Mouse (Mus musculus): Measurements from ENCODE around the gene Sdf2. TPM values are rescaled to one million over a fixed set of nuclear protein-coding genes. Genes with fewer than 3 reads are reported as not detected.
A peak's percentile ranks its signal among the peaks of the same experiment; 100 is the strongest.
"Not testable (repeated sequence)": the region's sequence is repeated elsewhere in the genome, so short reads cannot be mapped to it uniquely, and the experiment has no call there.

Sdf2 gene
- polyA plus RNA-seq, 1 experiment from 2014 or later = 89.2 TPM

DNA sequence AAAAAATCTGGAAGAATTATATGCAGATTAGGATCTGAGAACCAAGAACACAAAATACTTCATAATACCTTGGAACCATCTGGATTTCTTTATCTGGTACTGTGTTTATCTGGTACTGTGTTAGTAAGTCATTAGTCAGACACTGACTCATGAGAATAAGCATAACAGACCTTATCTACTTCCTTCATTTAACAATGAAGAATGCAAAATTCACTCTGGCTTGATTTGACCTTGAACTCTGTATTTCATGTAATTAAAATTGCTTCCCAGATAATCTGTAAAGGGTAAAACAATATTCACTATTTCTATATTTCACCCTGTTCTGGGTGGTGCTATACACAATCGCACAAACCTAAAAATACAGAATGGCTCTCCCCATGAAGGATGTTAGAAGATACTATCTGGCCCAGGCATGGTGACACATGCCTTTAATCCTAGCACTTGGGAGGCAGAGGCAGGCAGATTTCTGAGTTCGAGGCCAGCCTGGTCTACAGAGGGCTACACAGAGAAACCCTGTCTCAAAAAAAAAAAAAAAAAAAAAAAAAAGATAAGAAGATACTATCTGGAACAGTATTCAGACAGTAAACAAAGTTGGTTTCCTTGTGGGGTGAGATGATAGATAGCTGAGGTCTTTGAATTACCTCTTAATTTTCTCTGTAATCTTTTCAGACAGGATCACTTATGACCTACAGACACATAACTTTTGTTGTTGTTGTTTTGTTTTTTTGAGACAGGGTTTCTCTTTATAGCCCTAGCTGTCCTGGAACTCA is 15.1 kb downstream of the Sdf2 start:
- peak overlapping the region; percentile 46 for H3K4me2 ChIP-seq (ENCODE audit: low read depth, low read length)
- 0 out of 2 replicates have a peak, but pooled peaks cover 5% of the 10 kb centered on the region for H3K36me3 ChIP-seq (ENCODE audit: control insufficient read depth, insufficient read depth, low read length)
- H3K9me3 ChIP-seq (replicated peaks; ENCODE audit: control insufficient read depth, low read length) = no peaks in the 10 kb centered on the region
- no peak for ATAC-seq (ENCODE audit: insufficient read depth, low FRiP score)
- H3K9ac ChIP-seq (ENCODE audit: low read length) = no peak overlapping the region
- H3K4me1 ChIP-seq (ENCODE audit: control insufficient read depth, insufficient read depth, low read length) = peaks cover 10% of the 10 kb centered on the region
- no peaks in the 10 kb centered on the region for H3K27me3 ChIP-seq (ENCODE audit: control insufficient read depth, insufficient read depth, low read length)
- H3K27ac ChIP-seq (ENCODE audit: low read length) = no peak overlapping the region
- WGBS = 94% methylated on average over 2 of the region's 2 CpGs
- H3K4me3 ChIP-seq (replicated peaks; ENCODE audit: low read length) = peak overlapping the region; percentile 94

DNA sequence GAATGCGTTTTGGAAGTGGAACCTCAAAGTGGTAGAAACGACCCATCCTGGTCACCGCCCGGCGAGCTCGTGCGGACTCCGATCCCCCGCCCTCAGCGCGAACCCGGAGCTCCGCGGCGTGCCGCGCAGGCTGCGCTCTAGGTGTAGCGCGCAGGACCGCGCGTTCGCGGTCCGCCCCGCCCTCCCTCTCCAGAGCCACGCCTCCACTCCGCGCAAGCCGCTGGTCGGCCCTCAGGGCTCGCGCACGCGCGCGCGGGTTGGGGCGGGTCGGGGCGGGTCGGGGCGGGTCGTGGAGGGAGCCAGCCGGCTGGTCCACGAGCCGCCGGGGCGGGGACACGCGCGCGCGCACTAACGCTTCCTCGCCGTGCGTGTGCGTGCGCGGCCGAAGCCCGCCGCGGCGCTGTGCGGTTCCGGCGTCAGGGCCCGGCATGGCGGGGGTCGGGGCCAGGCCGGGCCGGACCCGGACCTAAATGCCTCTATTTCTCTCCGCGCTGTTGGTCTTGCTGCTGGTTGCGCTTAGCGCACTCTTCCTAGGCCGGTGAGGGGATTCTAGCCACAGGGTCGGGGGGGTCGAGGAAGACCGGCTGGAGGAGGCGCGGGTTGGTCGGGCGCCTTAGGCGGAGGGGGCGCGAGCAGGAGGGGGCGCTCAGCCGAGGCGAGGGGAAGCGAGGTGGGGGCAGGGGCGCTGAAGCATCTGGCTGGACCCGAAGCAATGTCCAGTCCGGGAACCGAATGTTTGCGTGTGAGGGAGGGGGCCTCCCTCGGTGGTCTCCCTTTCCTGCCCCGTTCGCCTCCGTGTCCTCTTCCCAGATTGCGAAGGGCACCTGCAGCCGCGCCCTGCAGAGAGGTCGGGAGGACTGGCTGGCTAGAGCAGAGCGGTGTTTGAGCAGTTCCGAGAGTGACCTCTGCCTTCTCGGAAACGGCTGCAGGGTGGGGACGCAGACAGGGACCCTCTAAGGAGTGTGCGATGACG is 16.1 kb downstream of the Sdf2 start, which contains the start of gene 2610507B11Rik:
Gene 2610507B11Rik (plus strand): TSS at position 373 of the 973 bp plus-strand sequence.
- no peaks in the 10 kb centered on the region for H3K27me3 ChIP-seq (ENCODE audit: control insufficient read depth, insufficient read depth, low read length)
- peak within 1 kb of the TSS; percentile 86 for H3K27ac ChIP-seq (ENCODE audit: low read length)
- WGBS = under 1% methylated on average over 98 of the region's 115 CpGs
- H3K9ac ChIP-seq (ENCODE audit: low read length) = peak within 1 kb of the TSS; percentile 90
- peak within 1 kb of the TSS; percentile 74 for H3K4me2 ChIP-seq (ENCODE audit: low read depth, low read length)
- H3K4me3 ChIP-seq (replicated peaks; ENCODE audit: low read length) = peak within 1 kb of the TSS; percentile 94
- H3K4me1 ChIP-seq (ENCODE audit: control insufficient read depth, insufficient read depth, low read length) = peaks cover 10% of the 10 kb centered on the region
- H3K36me3 ChIP-seq (ENCODE audit: control insufficient read depth, insufficient read depth, low read length) = peaks cover 6% of the 10 kb centered on the region
- peak; percentile 97 for ATAC-seq (ENCODE audit: insufficient read depth, low FRiP score)
- no peaks in the 10 kb centered on the region for H3K9me3 ChIP-seq (replicated peaks; ENCODE audit: control insufficient read depth, low read length)

DNA sequence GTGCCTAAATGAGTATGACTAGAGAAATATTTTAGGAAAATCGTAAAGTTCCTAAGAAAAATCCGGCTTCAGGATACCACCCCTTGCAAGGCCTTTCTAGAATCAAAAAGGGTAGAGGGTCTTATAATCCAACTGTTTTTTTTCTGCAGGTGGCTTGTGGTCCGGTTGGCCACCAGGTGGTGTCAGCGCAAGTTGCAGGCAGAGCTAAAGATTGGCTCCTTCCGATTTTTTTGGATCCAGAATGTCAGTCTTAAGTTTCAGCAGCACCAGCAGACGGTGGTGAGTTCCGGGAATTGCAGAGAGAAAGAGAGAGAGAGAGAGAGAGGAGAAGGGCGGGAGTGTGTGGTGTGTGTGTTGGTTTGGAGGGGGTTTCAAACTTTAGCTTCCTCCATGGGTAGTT is 17.0 kb downstream of the Sdf2 start:
- ATAC-seq (ENCODE audit: insufficient read depth, low FRiP score) = no peak

DNA sequence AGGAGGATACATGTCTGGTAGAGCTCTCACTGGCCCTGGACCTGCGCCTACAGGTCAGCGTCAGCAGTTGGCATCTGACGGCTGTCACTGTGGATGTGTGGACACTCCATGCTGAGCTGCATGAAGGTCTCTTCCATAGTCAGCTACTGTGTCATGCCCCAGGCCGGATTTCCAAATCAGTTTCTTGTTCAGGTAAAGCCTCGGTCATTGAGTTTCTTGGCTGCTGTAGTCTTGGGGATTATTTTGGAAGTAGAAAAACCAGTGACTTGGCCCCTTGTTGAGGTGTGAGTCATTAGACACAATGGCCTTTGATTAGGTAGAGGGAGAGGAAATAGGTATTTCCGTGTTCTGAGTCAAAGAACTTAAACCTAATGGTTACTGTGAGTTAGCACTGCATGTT is 20.0 kb downstream of the Sdf2 start:
- Histone ChIP-seq H3K36me3 (ENCODE audit: control insufficient read depth, insufficient read depth, low read length) (peaks cover 18% of the 10 kb centered on the region), H3K27ac (ENCODE audit: low read length) (peak overlapping the region; percentile 29; the same call in 1 of the 2 replicates)
- WGBS = 87% methylated on average over 6 of the region's 6 CpGs

More for the DNA sequence above, 17.0 kb downstream of the Sdf2 start:
- H3K4me3 ChIP-seq (replicated peaks; ENCODE audit: low read length) = peak overlapping the region; percentile 94
- peaks cover 11% of the 10 kb centered on the region for H3K36me3 ChIP-seq (ENCODE audit: control insufficient read depth, insufficient read depth, low read length)
- no peaks in the 10 kb centered on the region for H3K9me3 ChIP-seq (replicated peaks; ENCODE audit: control insufficient read depth, low read length)
- H3K4me2 ChIP-seq (ENCODE audit: low read depth, low read length) = peak overlapping the region; percentile 74
- H3K4me1 ChIP-seq (ENCODE audit: control insufficient read depth, insufficient read depth, low read length) = peaks cover 10% of the 10 kb centered on the region
- H3K27ac ChIP-seq (ENCODE audit: low read length) = peak overlapping the region; percentile 86; the same call in 1 of the 2 replicates
- H3K9ac ChIP-seq (ENCODE audit: low read length) = peak overlapping the region; percentile 90
- H3K27me3 ChIP-seq (ENCODE audit: control insufficient read depth, insufficient read depth, low read length) = no peaks in the 10 kb centered on the region
- WGBS = 1% methylated on average over 8 of the region's 8 CpGs

DNA sequence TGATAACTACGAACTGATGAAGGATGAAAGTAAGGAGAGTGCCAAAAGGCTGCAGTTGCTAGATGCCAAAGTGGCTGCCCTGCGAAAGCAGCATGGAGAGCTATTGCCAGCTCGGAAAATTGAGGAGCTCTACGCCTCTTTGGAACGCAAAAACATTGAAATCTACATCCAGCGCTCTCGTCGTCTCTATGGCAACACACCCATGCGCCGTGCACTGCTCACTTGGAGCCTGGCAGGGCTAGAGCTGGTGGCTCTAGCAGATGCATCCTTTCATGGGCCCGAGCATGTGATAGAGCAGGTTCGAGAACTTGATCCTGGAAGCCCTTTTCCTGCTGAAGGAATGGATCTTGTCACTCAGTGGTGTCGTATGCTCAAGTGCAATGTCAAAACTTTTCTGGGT is 26.4 kb downstream of the Sdf2 start:
- 88% methylated on average over 13 of the region's 13 CpGs for WGBS
- no peaks in the 10 kb centered on the region for H3K4me1 ChIP-seq (ENCODE audit: control insufficient read depth, insufficient read depth, low read length)
- no peak for ATAC-seq (ENCODE audit: insufficient read depth, low FRiP score)
- no peaks in the 10 kb centered on the region for H3K9me3 ChIP-seq (replicated peaks; ENCODE audit: control insufficient read depth, low read length)
- H3K36me3 ChIP-seq (ENCODE audit: control insufficient read depth, insufficient read depth, low read length) = peaks cover 41% of the 10 kb centered on the region
- no peaks in the 10 kb centered on the region for H3K27me3 ChIP-seq (ENCODE audit: control insufficient read depth, insufficient read depth, low read length)
- no peak overlapping the region for H3K27ac ChIP-seq (ENCODE audit: low read length)
- no peak overlapping the region for H3K9ac ChIP-seq (ENCODE audit: low read length)
- no peak overlapping the region for H3K4me2 ChIP-seq (ENCODE audit: low read depth, low read length)
- no peak overlapping the region for H3K4me3 ChIP-seq (replicated peaks; ENCODE audit: low read length)

More for the DNA sequence above, 20.0 kb downstream of the Sdf2 start:
- no peaks in the 10 kb centered on the region for H3K27me3 ChIP-seq (ENCODE audit: control insufficient read depth, insufficient read depth, low read length)
- H3K9ac ChIP-seq (ENCODE audit: low read length) = no peak overlapping the region
- ATAC-seq (ENCODE audit: insufficient read depth, low FRiP score) = no peak
- no peaks in the 10 kb centered on the region for H3K9me3 ChIP-seq (replicated peaks; ENCODE audit: control insufficient read depth, low read length)
- peaks cover 10% of the 10 kb centered on the region for H3K4me1 ChIP-seq (ENCODE audit: control insufficient read depth, insufficient read depth, low read length)
- no peak overlapping the region for H3K4me2 ChIP-seq (ENCODE audit: low read depth, low read length)
- H3K4me3 ChIP-seq (replicated peaks; ENCODE audit: low read length) = no peak overlapping the region

DNA sequence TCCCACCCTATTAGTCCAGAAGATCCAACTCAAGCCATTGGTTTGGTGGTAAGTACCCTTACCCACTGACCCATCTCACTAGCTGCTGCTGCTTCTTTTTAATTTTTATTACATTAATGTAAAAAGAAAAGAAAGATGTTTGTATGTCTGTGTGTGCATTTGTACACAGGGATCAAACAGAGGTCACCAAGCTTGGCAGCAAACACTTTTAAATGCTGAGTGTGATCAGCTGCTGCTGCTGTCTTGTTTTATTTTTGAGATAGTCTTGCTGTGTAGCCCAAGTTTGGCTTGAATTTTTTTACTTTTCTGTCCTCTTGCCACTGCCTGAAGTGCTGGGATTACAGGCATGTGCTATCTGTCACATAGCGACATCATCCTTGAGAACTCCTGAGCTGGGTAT is 30.1 kb downstream of the Sdf2 start:
- no peak for ATAC-seq (ENCODE audit: insufficient read depth, low FRiP score)
- H3K9ac ChIP-seq (ENCODE audit: low read length) = no peak overlapping the region
- 96% methylated on average over 1 of the region's 1 CpGs for WGBS

DNA sequence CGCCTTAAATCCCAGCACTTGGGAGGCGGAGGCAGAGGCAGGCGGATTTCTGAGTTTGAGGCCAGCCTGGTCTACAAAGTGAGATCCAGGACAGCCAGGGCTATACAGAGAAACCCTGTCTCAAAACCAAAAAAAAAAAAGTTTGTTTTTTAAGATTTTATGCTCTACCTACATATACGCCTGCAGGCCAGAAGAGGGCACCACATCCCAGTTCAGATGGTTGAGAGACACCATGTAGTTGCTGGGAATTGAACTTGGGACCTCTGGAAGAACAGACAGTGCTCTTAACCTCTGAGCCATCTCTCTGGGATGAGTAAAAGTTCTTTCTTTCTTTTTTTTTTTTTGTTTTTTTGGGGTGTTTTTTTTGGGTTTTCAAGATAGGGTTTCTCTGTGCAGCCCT is 30.6 kb downstream of the Sdf2 start:
- ATAC-seq (ENCODE audit: insufficient read depth, low FRiP score); H3K9me3 ChIP-seq (replicated peaks; ENCODE audit: control insufficient read depth, low read length); H3K4me2 ChIP-seq (ENCODE audit: low read depth, low read length); H3K9ac ChIP-seq (ENCODE audit: low read length); H3K27ac ChIP-seq (ENCODE audit: low read length); H3K27me3 ChIP-seq (ENCODE audit: control insufficient read depth, insufficient read depth, low read length); H3K4me3 ChIP-seq (replicated peaks; ENCODE audit: low read length); H3K4me1 ChIP-seq (ENCODE audit: control insufficient read depth, insufficient read depth, low read length): not testable (repeated sequence)
- peaks cover 43% of the 10 kb centered on the region for H3K36me3 ChIP-seq (ENCODE audit: control insufficient read depth, insufficient read depth, low read length)
- 95% methylated on average over 4 of the region's 4 CpGs for WGBS

More for the DNA sequence above, 30.1 kb downstream of the Sdf2 start:
- Histone ChIP-seq H3K4me2 (ENCODE audit: low read depth, low read length) (no peak overlapping the region), H3K9me3 (replicated peaks; ENCODE audit: control insufficient read depth, low read length) (no peaks in the 10 kb centered on the region), H3K4me1 (ENCODE audit: control insufficient read depth, insufficient read depth, low read length) (no peaks in the 10 kb centered on the region), H3K36me3 (ENCODE audit: control insufficient read depth, insufficient read depth, low read length) (peaks cover 46% of the 10 kb centered on the region), H3K27me3 (ENCODE audit: control insufficient read depth, insufficient read depth, low read length) (no peaks in the 10 kb centered on the region), H3K27ac (ENCODE audit: low read length) (no peak overlapping the region), H3K4me3 (replicated peaks; ENCODE audit: low read length) (no peak overlapping the region)

DNA sequence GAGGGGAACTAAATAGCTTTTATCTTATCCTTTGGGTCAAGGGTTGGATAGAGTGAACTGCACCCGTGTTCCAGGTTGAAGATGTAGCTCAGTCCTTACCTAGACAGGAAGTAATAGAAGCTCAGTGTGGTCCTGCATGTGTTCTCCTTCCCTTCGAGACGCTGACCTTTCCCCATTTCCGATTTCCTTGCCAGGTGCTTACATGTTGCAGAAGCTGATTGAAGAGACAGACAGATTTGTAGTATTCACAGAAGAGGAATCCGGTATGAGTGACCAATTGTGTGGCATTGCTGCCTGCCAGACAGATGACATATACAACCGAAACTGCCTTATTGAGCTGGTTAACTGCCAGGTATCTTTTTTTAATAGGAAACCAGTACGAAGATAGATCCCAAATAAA is 33.3 kb downstream of the Sdf2 start:
- H3K4me2 ChIP-seq (ENCODE audit: low read depth, low read length) = no peak overlapping the region
- ATAC-seq (ENCODE audit: insufficient read depth, low FRiP score) = no peak
- H3K9me3 ChIP-seq (replicated peaks; ENCODE audit: control insufficient read depth, low read length) = no peaks in the 10 kb centered on the region
- no peaks in the 10 kb centered on the region for H3K27me3 ChIP-seq (ENCODE audit: control insufficient read depth, insufficient read depth, low read length)
- WGBS = 81% methylated on average over 7 of the region's 7 CpGs
- H3K4me3 ChIP-seq (replicated peaks; ENCODE audit: low read length) = no peak overlapping the region
- no peak overlapping the region for H3K9ac ChIP-seq (ENCODE audit: low read length)
- no peak overlapping the region for H3K27ac ChIP-seq (ENCODE audit: low read length)
- peaks cover 36% of the 10 kb centered on the region; the same call in 1 of the 2 replicates for H3K36me3 ChIP-seq (ENCODE audit: control insufficient read depth, insufficient read depth, low read length)
- H3K4me1 ChIP-seq (ENCODE audit: control insufficient read depth, insufficient read depth, low read length) = no peaks in the 10 kb centered on the region

DNA sequence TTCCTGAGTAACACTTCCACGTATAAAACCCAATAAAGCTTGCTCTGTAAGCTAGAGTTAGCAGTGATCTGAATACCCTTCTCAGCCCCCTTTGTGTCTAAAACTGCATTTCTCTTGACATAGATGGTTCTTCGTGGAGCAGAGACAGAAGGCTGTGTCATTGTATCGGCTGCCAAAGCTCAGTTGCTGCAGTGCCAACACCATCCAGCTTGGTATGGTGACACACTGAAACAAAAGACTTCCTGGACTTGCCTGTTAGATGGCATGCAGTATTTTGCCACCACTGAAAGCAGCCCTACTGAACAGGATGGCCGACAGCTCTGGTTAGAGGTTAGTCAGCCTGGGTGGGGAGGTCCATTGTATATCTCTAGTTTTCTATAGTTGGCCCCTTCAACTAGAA is 34.0 kb downstream of the Sdf2 start:
- no peak overlapping the region for H3K9ac ChIP-seq (ENCODE audit: low read length)
- no peak overlapping the region for H3K4me3 ChIP-seq (replicated peaks; ENCODE audit: low read length)
- peaks cover 30% of the 10 kb centered on the region for H3K36me3 ChIP-seq (ENCODE audit: control insufficient read depth, insufficient read depth, low read length)
- no peaks in the 10 kb centered on the region for H3K27me3 ChIP-seq (ENCODE audit: control insufficient read depth, insufficient read depth, low read length)
- ATAC-seq (ENCODE audit: insufficient read depth, low FRiP score) = no peak
- no peaks in the 10 kb centered on the region for H3K9me3 ChIP-seq (replicated peaks; ENCODE audit: control insufficient read depth, low read length)
- no peak overlapping the region for H3K4me2 ChIP-seq (ENCODE audit: low read depth, low read length)
- no peaks in the 10 kb centered on the region for H3K4me1 ChIP-seq (ENCODE audit: control insufficient read depth, insufficient read depth, low read length)
- H3K27ac ChIP-seq (ENCODE audit: low read length) = no peak overlapping the region
- WGBS = 89% methylated on average over 4 of the region's 4 CpGs

Data from stomach, embryonic 16.5 days (tissue).